Mouse (Mus musculus) limb, embryonic 14.5 days (tissue): Measurements from ENCODE around the gene Olfr1150-ps1. TPM values are rescaled to one million over a fixed set of nuclear protein-coding genes. Genes with fewer than 3 reads are reported as not detected.

Experiments used
- ATAC-seq: fragments of 200-750 bp; cut with Nextera tagmentation; 2 replicates; pipeline ENCODE4 v1.8.0; 2017; ENCODE audit warnings: low read depth, moderate number of reproducible peaks, moderate TSS enrichment; ENCODE audit not compliant: low FRiP score
- DNase-seq: peaks from one replicate; pipeline ENCODE4 v3.0.0-alpha.2; 2015; ENCODE audit warnings: low spot score
- H3K27ac ChIP-seq: fragments of 300-500 bp; sonication (generic); replicated peaks from 2 replicates; pipeline ENCODE4 v1.5.1; 2014; ENCODE audit warnings: low read depth, mild to moderate bottlenecking, low read length, moderate library complexity, mixed read lengths
- H3K27me3 ChIP-seq: fragments of 300-500 bp; sonication (generic); 2 replicates; pipeline ENCODE4 v1.6.1; 2014; ENCODE audit warnings: low read length, mixed read lengths; ENCODE audit not compliant: control insufficient read depth, insufficient read depth
- H3K36me3 ChIP-seq: fragments of 300-500 bp; sonication (generic); 2 replicates; pipeline ENCODE4 v1.6.1; 2014; ENCODE audit warnings: mild to moderate bottlenecking, low read length, moderate library complexity, mixed read lengths; ENCODE audit not compliant: control insufficient read depth, insufficient read depth
- H3K4me1 ChIP-seq: fragments of 300-500 bp; sonication (generic); 2 replicates; pipeline ENCODE4 v1.6.1; 2014; ENCODE audit warnings: antibody characterized with exemption, low read length, mixed read lengths; ENCODE audit not compliant: control insufficient read depth, insufficient read depth
- H3K4me2 ChIP-seq: fragments of 300-500 bp; sonication (generic); replicated peaks from 2 replicates; pipeline ENCODE4 v1.6.1; 2014; ENCODE audit warnings: low read depth, mild to moderate bottlenecking, low read length, moderate library complexity; ENCODE audit not compliant: severe bottlenecking
- H3K4me3 ChIP-seq: fragments of 300-500 bp; sonication (generic); replicated peaks from 2 replicates; pipeline ENCODE4 v1.5.1; 2014; ENCODE audit warnings: low read length
- H3K9ac ChIP-seq: fragments of 300-500 bp; sonication (generic); 2 replicates; pipeline ENCODE4 v1.6.1; 2014; ENCODE audit warnings: mild to moderate bottlenecking, low read depth, low read length, moderate library complexity; ENCODE audit not compliant: severe bottlenecking
- H3K9me3 ChIP-seq: fragments of 300-500 bp; sonication (generic); 2 replicates; pipeline ENCODE4 v1.6.1; 2016; ENCODE audit warnings: low read length; ENCODE audit not compliant: control insufficient read depth
- POLR2A ChIP-seq: fragments of 200-500 bp; IDR thresholded peaks from 2 replicates; pipeline ENCODE4 v1.8.0; 2012; ENCODE audit warnings: inconsistent platforms, mild to moderate bottlenecking, moderate library complexity, borderline replicate concordance; ENCODE audit not compliant: insufficient read depth, insufficient read length; ENCODE audit errors: extremely low read depth
- WGBS: fragments of 180-500 bp; shearing (Covaris S2); extraction: QIAGEN DNeasy Blood & Tissue Kit; methylation state at CpG from one replicate; pipeline ENCODE4 v1.1.7; 2014; 5-methylcytosine and 5-hydroxymethylcytosine counted together
- polyA plus RNA-seq, 2 experiments: library from polyadenylated mRNA; depleted of rRNA in 1 of 2; stranded (reverse) in 1 of 2; unstranded in 1 of 2; fragments of >200 nt; fragmentation: Nextera tagmentation in 1 of 2; extraction: Ambion mirVana in 1 of 2; gene quantifications; 2 replicates each; pipeline versions ENCODE4 v1.2.1 to v1.2.3; 2012 to 2014

Olfr1150-ps1 gene
- polyA plus RNA-seq, 2 experiments, result not detected

DNA sequence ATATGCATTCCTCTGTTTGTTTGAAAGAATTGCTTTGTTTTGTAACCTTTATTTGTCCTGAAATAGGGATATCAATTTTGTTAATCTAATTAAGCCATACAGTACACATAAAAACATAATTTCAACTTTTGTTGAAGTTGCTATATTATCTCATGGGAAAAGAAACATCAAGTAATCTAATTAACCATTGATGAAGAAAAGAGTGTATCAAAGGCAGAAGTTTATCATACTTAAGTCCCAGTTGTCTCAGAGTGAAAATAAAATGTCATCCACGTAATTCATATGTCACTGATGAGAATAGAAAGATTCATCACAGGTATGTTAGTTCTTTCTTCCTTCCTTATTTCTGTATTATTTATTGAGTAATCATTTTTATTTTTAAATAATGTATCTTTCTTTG, 50.9 kb downstream of the Olfr1150-ps1 start, which contains the start of gene Olfr1153:
Olfr1153 (plus strand) TSS at position 301 of the 400 bp plus-strand sequence.
- Histone ChIP-seq H3K36me3 (no peaks in the 10 kb centered on the region), H3K9me3 (no peaks in the 10 kb centered on the region), H3K4me3 (no peak within 1 kb of the TSS), H3K27me3 (no peaks in the 10 kb centered on the region), H3K9ac (no peak within 1 kb of the TSS), H3K4me2 (no peak within 1 kb of the TSS), H3K4me1 (no peaks in the 10 kb centered on the region), H3K27ac (no peak within 1 kb of the TSS)
- DNase-seq (no peak), ATAC-seq (no peak)
- no peak for TF ChIP-seq POLR2A
- 69% methylated on average over 1 of the region's 1 CpGs for WGBS

Other genes with a start within 250 kb of the Olfr1150-ps1 start
- not detected in 2 replicates for gene Olfr1130, start 237.8 kb upstream of the Olfr1150-ps1 start, polyA plus RNA-seq (2012; rRNA removed)
- gene Olfr1130, start 237.8 kb upstream of the Olfr1150-ps1 start, polyA plus RNA-seq (2014; fragmentation: Nextera tagmentation; extraction: Ambion mirVana), result not detected in 2 replicates
- gene Olfr1131, start 216.9 kb upstream of the Olfr1150-ps1 start, polyA plus RNA-seq (2012; rRNA removed), result not detected in 2 replicates
- gene Olfr1131, start 216.9 kb upstream of the Olfr1150-ps1 start, polyA plus RNA-seq (2014; fragmentation: Nextera tagmentation; extraction: Ambion mirVana), result not detected in 2 replicates
- gene Olfr1132, start 206.5 kb upstream of the Olfr1150-ps1 start, polyA plus RNA-seq (2012; rRNA removed), result not detected in 2 replicates
- not detected in 2 replicates for gene Olfr1132, start 206.5 kb upstream of the Olfr1150-ps1 start, polyA plus RNA-seq (2014; fragmentation: Nextera tagmentation; extraction: Ambion mirVana)
- not detected in 2 replicates for gene Olfr1133, start 196.6 kb upstream of the Olfr1150-ps1 start, polyA plus RNA-seq (2012; rRNA removed)
- gene Olfr1133, start 196.6 kb upstream of the Olfr1150-ps1 start, polyA plus RNA-seq (2014; fragmentation: Nextera tagmentation; extraction: Ambion mirVana), result not detected in 2 replicates
- gene Olfr1134, start 185.5 kb upstream of the Olfr1150-ps1 start, polyA plus RNA-seq (2012; rRNA removed), result not detected in 2 replicates
- not detected in 2 replicates for gene Olfr1134, start 185.5 kb upstream of the Olfr1150-ps1 start, polyA plus RNA-seq (2014; fragmentation: Nextera tagmentation; extraction: Ambion mirVana)
- not detected in 2 replicates for gene Olfr1135, start 170.3 kb upstream of the Olfr1150-ps1 start, polyA plus RNA-seq (2012; rRNA removed)
- not detected in 2 replicates for gene Olfr1135, start 170.3 kb upstream of the Olfr1150-ps1 start, polyA plus RNA-seq (2014; fragmentation: Nextera tagmentation; extraction: Ambion mirVana)
- not detected in 2 replicates for gene Olfr1136, start 150.0 kb upstream of the Olfr1150-ps1 start, polyA plus RNA-seq (2012; rRNA removed)
- not detected in 2 replicates for gene Olfr1136, start 150.0 kb upstream of the Olfr1150-ps1 start, polyA plus RNA-seq (2014; fragmentation: Nextera tagmentation; extraction: Ambion mirVana)
- not detected in 2 replicates for gene Olfr1137, start 130.8 kb upstream of the Olfr1150-ps1 start, polyA plus RNA-seq (2012; rRNA removed)
- gene Olfr1137, start 130.8 kb upstream of the Olfr1150-ps1 start, polyA plus RNA-seq (2014; fragmentation: Nextera tagmentation; extraction: Ambion mirVana), result not detected in 2 replicates
- gene Olfr1138, start 104.0 kb upstream of the Olfr1150-ps1 start, polyA plus RNA-seq (2012; rRNA removed), result not detected in 2 replicates
- gene Olfr1138, start 104.0 kb upstream of the Olfr1150-ps1 start, polyA plus RNA-seq (2014; fragmentation: Nextera tagmentation; extraction: Ambion mirVana), result not detected in 2 replicates
- not detected in 2 replicates for gene Olfr1140, start 100.2 kb upstream of the Olfr1150-ps1 start, polyA plus RNA-seq (2012; rRNA removed)
- gene Olfr1140, start 100.2 kb upstream of the Olfr1150-ps1 start, polyA plus RNA-seq (2014; fragmentation: Nextera tagmentation; extraction: Ambion mirVana), result not detected in 2 replicates
- not detected in 2 replicates for gene Olfr1141, start 90.0 kb upstream of the Olfr1150-ps1 start, polyA plus RNA-seq (2012; rRNA removed)
- gene Olfr1141, start 90.0 kb upstream of the Olfr1150-ps1 start, polyA plus RNA-seq (2014; fragmentation: Nextera tagmentation; extraction: Ambion mirVana), result not detected in 2 replicates
- not detected in 2 replicates for gene Olfr152, start 64.5 kb upstream of the Olfr1150-ps1 start, polyA plus RNA-seq (2012; rRNA removed)
- not detected in 2 replicates for gene Olfr152, start 64.5 kb upstream of the Olfr1150-ps1 start, polyA plus RNA-seq (2014; fragmentation: Nextera tagmentation; extraction: Ambion mirVana)
- gene Olfr1143, start 43.4 kb upstream of the Olfr1150-ps1 start, polyA plus RNA-seq (2012; rRNA removed), result not detected in 2 replicates
- gene Olfr1143, start 43.4 kb upstream of the Olfr1150-ps1 start, polyA plus RNA-seq (2014; fragmentation: Nextera tagmentation; extraction: Ambion mirVana), result not detected in 2 replicates
- not detected in 2 replicates for gene Olfr1145, start 34.2 kb upstream of the Olfr1150-ps1 start, polyA plus RNA-seq (2012; rRNA removed)
- not detected in 2 replicates for gene Olfr1145, start 34.2 kb upstream of the Olfr1150-ps1 start, polyA plus RNA-seq (2014; fragmentation: Nextera tagmentation; extraction: Ambion mirVana)
- not detected in 2 replicates for gene Olfr1148, start 13.5 kb upstream of the Olfr1150-ps1 start, polyA plus RNA-seq (2012; rRNA removed)
- not detected in 2 replicates for gene Olfr1148, start 13.5 kb upstream of the Olfr1150-ps1 start, polyA plus RNA-seq (2014; fragmentation: Nextera tagmentation; extraction: Ambion mirVana)
- gene Olfr1151, start 11.9 kb downstream of the Olfr1150-ps1 start, polyA plus RNA-seq (2012; rRNA removed), result not detected in 2 replicates
- not detected in 2 replicates for gene Olfr1151, start 11.9 kb downstream of the Olfr1150-ps1 start, polyA plus RNA-seq (2014; fragmentation: Nextera tagmentation; extraction: Ambion mirVana)
- gene Olfr1152, start 22.5 kb downstream of the Olfr1150-ps1 start, polyA plus RNA-seq (2012; rRNA removed), result not detected in 2 replicates
- gene Olfr1152, start 22.5 kb downstream of the Olfr1150-ps1 start, polyA plus RNA-seq (2014; fragmentation: Nextera tagmentation; extraction: Ambion mirVana), result not detected in 2 replicates
- gene Olfr1153, start 51.0 kb downstream of the Olfr1150-ps1 start, polyA plus RNA-seq (2012; rRNA removed), result not detected in 2 replicates
- gene Olfr1153, start 51.0 kb downstream of the Olfr1150-ps1 start, polyA plus RNA-seq (2014; fragmentation: Nextera tagmentation; extraction: Ambion mirVana), result not detected in 2 replicates
- not detected in 2 replicates for gene Olfr1154, start 61.2 kb downstream of the Olfr1150-ps1 start, polyA plus RNA-seq (2012; rRNA removed)
- gene Olfr1154, start 61.2 kb downstream of the Olfr1150-ps1 start, polyA plus RNA-seq (2014; fragmentation: Nextera tagmentation; extraction: Ambion mirVana), result not detected in 2 replicates
- gene Olfr1155, start 101.1 kb downstream of the Olfr1150-ps1 start, polyA plus RNA-seq (2012; rRNA removed), result not detected in 2 replicates
- gene Olfr1155, start 101.1 kb downstream of the Olfr1150-ps1 start, polyA plus RNA-seq (2014; fragmentation: Nextera tagmentation; extraction: Ambion mirVana), result not detected in 2 replicates
- gene Olfr1156, start 109.1 kb downstream of the Olfr1150-ps1 start, polyA plus RNA-seq (2012; rRNA removed), result not detected in 2 replicates
- not detected in 2 replicates for gene Olfr1156, start 109.1 kb downstream of the Olfr1150-ps1 start, polyA plus RNA-seq (2014; fragmentation: Nextera tagmentation; extraction: Ambion mirVana)
- not detected in 2 replicates for gene Olfr1157, start 124.3 kb downstream of the Olfr1150-ps1 start, polyA plus RNA-seq (2012; rRNA removed)
- not detected in 2 replicates for gene Olfr1157, start 124.3 kb downstream of the Olfr1150-ps1 start, polyA plus RNA-seq (2014; fragmentation: Nextera tagmentation; extraction: Ambion mirVana)
- not detected in 2 replicates for gene Olfr74, start 130.7 kb downstream of the Olfr1150-ps1 start, polyA plus RNA-seq (2012; rRNA removed)
- gene Olfr74, start 130.7 kb downstream of the Olfr1150-ps1 start, polyA plus RNA-seq (2014; fragmentation: Nextera tagmentation; extraction: Ambion mirVana), result not detected in 2 replicates
- not detected in 2 replicates for gene Olfr1158, start 146.1 kb downstream of the Olfr1150-ps1 start, polyA plus RNA-seq (2012; rRNA removed)
- not detected in 2 replicates for gene Olfr1158, start 146.1 kb downstream of the Olfr1150-ps1 start, polyA plus RNA-seq (2014; fragmentation: Nextera tagmentation; extraction: Ambion mirVana)
- not detected in 2 replicates for gene Olfr1160, start 164.3 kb downstream of the Olfr1150-ps1 start, polyA plus RNA-seq (2012; rRNA removed)
- not detected in 2 replicates for gene Olfr1160, start 164.3 kb downstream of the Olfr1150-ps1 start, polyA plus RNA-seq (2014; fragmentation: Nextera tagmentation; extraction: Ambion mirVana)
- not detected in 2 replicates for gene Olfr1161, start 178.8 kb downstream of the Olfr1150-ps1 start, polyA plus RNA-seq (2012; rRNA removed)
- not detected in 2 replicates for gene Olfr1161, start 178.8 kb downstream of the Olfr1150-ps1 start, polyA plus RNA-seq (2014; fragmentation: Nextera tagmentation; extraction: Ambion mirVana)
- not detected in 2 replicates for gene Olfr73, start 193.7 kb downstream of the Olfr1150-ps1 start, polyA plus RNA-seq (2012; rRNA removed)
- not detected in 2 replicates for gene Olfr73, start 193.7 kb downstream of the Olfr1150-ps1 start, polyA plus RNA-seq (2014; fragmentation: Nextera tagmentation; extraction: Ambion mirVana)
- not detected in 2 replicates for gene Olfr1162, start 207.1 kb downstream of the Olfr1150-ps1 start, polyA plus RNA-seq (2012; rRNA removed)
- not detected in 2 replicates for gene Olfr1162, start 207.1 kb downstream of the Olfr1150-ps1 start, polyA plus RNA-seq (2014; fragmentation: Nextera tagmentation; extraction: Ambion mirVana)
- gene Olfr1163, start 227.8 kb downstream of the Olfr1150-ps1 start, polyA plus RNA-seq (2012; rRNA removed), result not detected in 2 replicates
- gene Olfr1163, start 227.8 kb downstream of the Olfr1150-ps1 start, polyA plus RNA-seq (2014; fragmentation: Nextera tagmentation; extraction: Ambion mirVana), result not detected in 2 replicates
- gene Olfr1164, start 250.0 kb downstream of the Olfr1150-ps1 start, polyA plus RNA-seq (2012; rRNA removed), result not detected in 2 replicates
- gene Olfr1164, start 250.0 kb downstream of the Olfr1150-ps1 start, polyA plus RNA-seq (2014; fragmentation: Nextera tagmentation; extraction: Ambion mirVana), result not detected in 2 replicates